Mouse (Mus musculus) macrophage (primary cell): ENCODE results near the gene Dusp27. TPM values are rescaled to one million over a fixed set of nuclear protein-coding genes. Genes with fewer than 3 reads are reported as not detected.

ENCODE experiments used
- H3K27ac ChIP-seq: fragments of 350-480 bp; formaldehyde crosslinking; 2 replicates; pipeline ENCODE4 v1.9.0; 2021
- H3K36me3 ChIP-seq: fragments of 350-480 bp; formaldehyde crosslinking; 2 replicates; pipeline ENCODE4 v1.9.0; 2021; ENCODE audit errors: inconsistent target
- H3K4me3 ChIP-seq: fragments of 350-480 bp; formaldehyde crosslinking; 2 replicates; pipeline ENCODE4 v1.9.0; 2021; ENCODE audit errors: inconsistent target
- H3K79me2 ChIP-seq: fragments of 350-480 bp; formaldehyde crosslinking; 2 replicates; pipeline ENCODE4 v1.9.0; 2021; ENCODE audit errors: inconsistent target
- WGBS: methylation state at CpG from one replicate; pipeline ENCODE4 v1.1.7; 2026; ENCODE audit warnings: inconsistent platforms; ENCODE audit not compliant: missing documents; 5-methylcytosine and 5-hydroxymethylcytosine counted together
- polyA plus RNA-seq: library from polyadenylated mRNA; stranded (reverse); fragments of 250-400 nt; gene quantifications from 3 replicates; pipeline ENCODE4 v1.2.4, GENCODE M21; 2018; ENCODE audit warnings: inconsistent platforms

Dusp27 gene
- polyA plus RNA-seq, 1 experiment from 2014 or later: 0.03 TPM

GRCm38 (mm10) chr1:166135091-166135740, 7.5 kb upstream of the Dusp27 start:
- Histone ChIP-seq H3K27ac (no peak overlapping the region), H3K79me2 (no peaks in the 10 kb centered on the region), H3K36me3 (no peaks in the 10 kb centered on the region), H3K4me3 (no peak overlapping the region)
- 57% methylated on average over 5 of the region's 5 CpGs for WGBS

GRCm38 (mm10) chr1:166132367-166132766, 4.6 kb upstream of the Dusp27 start:
- Histone ChIP-seq H3K27ac (no peak overlapping the region), H3K4me3 (no peak overlapping the region), H3K36me3 (no peaks in the 10 kb centered on the region), H3K79me2 (no peaks in the 10 kb centered on the region)
- 20% methylated on average over 4 of the region's 4 CpGs for WGBS

- Histone ChIP-seq H3K4me3 (no peak within 1 kb of the TSS), H3K79me2 (no peaks in the 10 kb centered on the region), H3K27ac (no peak within 1 kb of the TSS), H3K36me3 (no peaks in the 10 kb centered on the region)
- WGBS: 91% methylated on average over 5 of the region's 5 CpGs
Measured at GRCm38 (mm10) chr1:166130224-166130860, 2.6 kb upstream of the Dusp27 start, which contains the start of gene Gpa33. Gene Gpa33, plus strand, starts transcription at chr1:166130238.

GRCm38 (mm10) chr1:166128551-166128950, 829 bp upstream of the Dusp27 start:
- no peak overlapping the region for H3K4me3 ChIP-seq
- H3K27ac ChIP-seq: no peak overlapping the region
- WGBS: 99% methylated on average over 5 of the region's 5 CpGs

GRCm38 (mm10) chr1:166126795-166127194, 927 bp downstream of the Dusp27 start:
- H3K36me3 ChIP-seq: no peaks in the 10 kb centered on the region
- whole genome bisulfite sequencing: 94% methylated on average over 9 of the region's 9 CpGs

More at GRCm38 (mm10) chr1:166128551-166128950, 829 bp upstream of the Dusp27 start:
- Histone ChIP-seq H3K36me3 (no peaks in the 10 kb centered on the region), H3K79me2 (no peaks in the 10 kb centered on the region)

GRCm38 (mm10) chr1:166126290-166126689, 1.4 kb downstream of the Dusp27 start:
- no peaks in the 10 kb centered on the region for H3K79me2 ChIP-seq
- no peaks in the 10 kb centered on the region for H3K36me3 ChIP-seq
- no peak overlapping the region for H3K4me3 ChIP-seq
- 94% methylated on average over 6 of the region's 6 CpGs for WGBS
- no peak overlapping the region for H3K27ac ChIP-seq

More at GRCm38 (mm10) chr1:166126795-166127194, 927 bp downstream of the Dusp27 start:
- no peaks in the 10 kb centered on the region for H3K79me2 ChIP-seq
- H3K4me3 ChIP-seq: no peak overlapping the region
- no peak overlapping the region for H3K27ac ChIP-seq

GRCm38 (mm10) chr1:166124932-166125593, 2.7 kb downstream of the Dusp27 start:
- Histone ChIP-seq H3K4me3 (no peak overlapping the region), H3K27ac (no peak overlapping the region), H3K79me2 (no peaks in the 10 kb centered on the region), H3K36me3 (no peaks in the 10 kb centered on the region)
- 83% methylated on average over 8 of the region's 8 CpGs for WGBS

- Histone ChIP-seq H3K36me3 (no peaks in the 10 kb centered on the region), H3K4me3 (no peak overlapping the region), H3K27ac (no peak overlapping the region), H3K79me2 (no peaks in the 10 kb centered on the region)
- WGBS: 96% methylated on average over 8 of the region's 8 CpGs
Measured at GRCm38 (mm10) chr1:166123751-166124150, 4.0 kb downstream of the Dusp27 start.

- Histone ChIP-seq H3K27ac (no peak overlapping the region), H3K36me3 (no peaks in the 10 kb centered on the region), H3K4me3 (no peak overlapping the region), H3K79me2 (no peaks in the 10 kb centered on the region)
- WGBS: 92% methylated on average over 1 of the region's 1 CpGs
Measured at GRCm38 (mm10) chr1:166123045-166123444, 4.7 kb downstream of the Dusp27 start.

- H3K27ac ChIP-seq: no peak overlapping the region
- no peaks in the 10 kb centered on the region for H3K36me3 ChIP-seq
- WGBS: 90% methylated on average over 7 of the region's 7 CpGs
- no peak overlapping the region for H3K4me3 ChIP-seq
- no peaks in the 10 kb centered on the region for H3K79me2 ChIP-seq
Measured at GRCm38 (mm10) chr1:166122114-166122513, 5.6 kb downstream of the Dusp27 start.

GRCm38 (mm10) chr1:166117866-166118639, 9.7 kb downstream of the Dusp27 start:
- 90% methylated on average over 13 of the region's 13 CpGs for WGBS
- no peak overlapping the region for H3K4me3 ChIP-seq
- no peaks in the 10 kb centered on the region for H3K36me3 ChIP-seq
- H3K79me2 ChIP-seq: no peaks in the 10 kb centered on the region
- H3K27ac ChIP-seq: no peak overlapping the region

GRCm38 (mm10) chr1:166115719-166116118, 12.0 kb downstream of the Dusp27 start:
- Histone ChIP-seq H3K4me3 (no peak overlapping the region), H3K36me3 (no peaks in the 10 kb centered on the region), H3K27ac (no peak overlapping the region), H3K79me2 (no peaks in the 10 kb centered on the region)
- 19% methylated on average over 4 of the region's 4 CpGs for WGBS

- Histone ChIP-seq H3K79me2 (no peaks in the 10 kb centered on the region), H3K27ac (no peak overlapping the region), H3K4me3 (no peak overlapping the region), H3K36me3 (no peaks in the 10 kb centered on the region)
- 85% methylated on average over 3 of the region's 3 CpGs for WGBS
Measured at GRCm38 (mm10) chr1:166114986-166115385, 12.7 kb downstream of the Dusp27 start.

GRCm38 (mm10) chr1:166105464-166105863, 22.3 kb downstream of the Dusp27 start:
- H3K36me3 ChIP-seq: no peaks in the 10 kb centered on the region
- no peak overlapping the region for H3K4me3 ChIP-seq
- WGBS: 19% methylated on average over 6 of the region's 6 CpGs
- H3K27ac ChIP-seq: no peak overlapping the region
- no peaks in the 10 kb centered on the region for H3K79me2 ChIP-seq
